Mouse (Mus musculus) MEL (cell line): ENCODE results near the gene Cltc.

Experiments used
- CHD2 ChIP-seq: IDR thresholded peaks from 2 replicates; pipeline ENCODE4 v1.6.1; 2011; ENCODE audit warnings: low read length, improper control_type of control experiment
- CTCF ChIP-seq, 3 experiments: IDR thresholded peaks in 2 of 3; conservative IDR thresholded peaks in 1 of 3; 2 replicates each; pipeline ENCODE4 v1.5.1; 2011 to 2012; ENCODE audit warnings: low read length in 3 of 3, low read depth in 2 of 3, mild to moderate bottlenecking in 2 of 3, improper control_type of control experiment in 1 of 3, inconsistent platforms in 1 of 3, mixed read lengths in 1 of 3, moderate library complexity in 1 of 3; ENCODE audit not compliant: control insufficient read depth in 1 of 3, insufficient read depth in 1 of 3, poor library complexity in 1 of 3, severe bottlenecking in 1 of 3
- ELF1 ChIP-seq: IDR thresholded peaks from 2 replicates; pipeline ENCODE4 v1.6.1; 2014; ENCODE audit warnings: low read depth, mild to moderate bottlenecking, inconsistent platforms, low read length, improper control_type of control experiment, moderate library complexity
- EP300 ChIP-seq, 2 experiments: IDR thresholded peaks; 2 replicates each; pipeline ENCODE4 v1.6.1; 2011; ENCODE audit warnings: improper control_type of control experiment in 2 of 2, low read length in 2 of 2, low read depth in 1 of 2, mild to moderate bottlenecking in 1 of 2
- GATA1 ChIP-seq: IDR thresholded peaks from 2 replicates; pipeline ENCODE4 v1.6.1; 2011; ENCODE audit warnings: low read depth, low read length, improper control_type of control experiment
- HCFC1 ChIP-seq: IDR thresholded peaks from 2 replicates; pipeline ENCODE4 v1.6.1; 2012; ENCODE audit warnings: low read depth, mild to moderate bottlenecking, inconsistent platforms, low read length, improper control_type of control experiment, moderate library complexity
- JUND ChIP-seq: IDR thresholded peaks from 2 replicates; pipeline ENCODE4 v1.6.1; 2011; ENCODE audit warnings: low read depth, mild to moderate bottlenecking, improper control_type of control experiment, low read length
- MAX ChIP-seq: IDR thresholded peaks from 2 replicates; pipeline ENCODE4 v1.6.1; 2011; ENCODE audit warnings: low read length, improper control_type of control experiment
- MYC ChIP-seq: IDR thresholded peaks from 2 replicates; pipeline ENCODE4 v1.6.1; 2011; ENCODE audit warnings: low read depth, mild to moderate bottlenecking, low read length, improper control_type of control experiment, moderate library complexity
- POLR2A ChIP-seq, 2 experiments: IDR thresholded peaks; 2 replicates each; pipeline ENCODE4 v1.6.1; 2011 to 2012; ENCODE audit warnings: low read length in 2 of 2, mild to moderate bottlenecking in 2 of 2, control low read depth in 1 of 2, improper control_type of control experiment in 1 of 2, low read depth in 1 of 2, moderate library complexity in 1 of 2; ENCODE audit not compliant: control insufficient read depth in 1 of 2, insufficient read depth in 1 of 2, poor library complexity in 1 of 2
- SIN3A ChIP-seq: IDR thresholded peaks from 2 replicates; pipeline ENCODE4 v1.6.1; 2012; ENCODE audit warnings: low read length, improper control_type of control experiment, inconsistent platforms
- ZNF384 ChIP-seq: IDR thresholded peaks from 2 replicates; pipeline ENCODE4 v1.6.1; 2012; ENCODE audit warnings: low read depth, mild to moderate bottlenecking, inconsistent platforms, low read length, improper control_type of control experiment

DNA sequence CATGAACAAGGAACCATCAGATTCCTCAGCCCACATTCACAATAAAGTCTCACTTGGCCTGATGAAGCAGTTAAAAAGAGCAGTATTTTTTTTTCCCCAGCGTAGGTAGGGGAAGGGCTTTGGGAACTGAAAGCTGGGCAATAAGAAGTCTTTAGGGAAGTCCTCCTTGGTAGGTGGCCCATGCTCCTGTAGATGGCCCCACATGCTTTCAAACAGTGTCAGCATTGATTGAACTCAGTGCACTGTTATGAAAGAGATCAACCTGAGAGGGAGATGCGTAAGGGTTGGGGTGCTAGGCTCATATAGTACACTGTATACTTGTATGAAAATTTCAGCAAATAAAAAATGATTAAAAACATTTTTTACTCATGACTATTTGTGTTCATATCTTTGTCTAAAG lies 65.4 kb downstream of the Cltc start:
- peak in 1 of 3 experiments; percentile 10; a peak in 1 of 6 replicates for TF ChIP-seq CTCF (IDR thresholded peaks at IDR 0.05 in 2 of 3, conservative IDR thresholded peaks at IDR 0.05 in 1 of 3; ENCODE audit: control insufficient read depth in 1 of 3, insufficient read depth in 1 of 3, low read depth in 2 of 3, low read length in 3 of 3, poor library complexity in 1 of 3, severe bottlenecking in 1 of 3)
- no peak for TF ChIP-seq MAX
- TF ChIP-seq CHD2: no peak
- TF ChIP-seq POLR2A (IDR thresholded peaks at IDR 0.05; ENCODE audit: control insufficient read depth in 1 of 2, insufficient read depth in 1 of 2, low read depth in 1 of 2, low read length in 2 of 2, poor library complexity in 1 of 2): no peak
- no peak for TF ChIP-seq EP300 (IDR thresholded peaks at IDR 0.05; ENCODE audit: low read depth in 1 of 2, low read length in 2 of 2)
- no peak for TF ChIP-seq HCFC1
- TF ChIP-seq ELF1: no peak
- no peak for TF ChIP-seq MYC
- no peak for TF ChIP-seq JUND
- TF ChIP-seq ZNF384: no peak
- TF ChIP-seq GATA1: no peak
- no peak for TF ChIP-seq SIN3A
